Mouse (Mus musculus) kidney, adult 8-10 months (tissue): ENCODE data around the gene Rps26.

Experiments used
- DNase-seq, 2 experiments: peaks; one replicate each; pipeline ENCODE4 v3.0.0; 2022

Gene Rps26

GRCm38 (mm10) chr10:128626311-128627310 lies at the start of gene Rps26:
Gene Rps26 (minus strand): TSS chr10:128626747.
- peak; percentile 91 to 98 for DNase-seq

- peak in 1 of 2 experiments; percentile 43 for DNase-seq
Observed at GRCm38 (mm10) chr10:128674469-128675008, 48.0 kb upstream of the Rps26 start.

- peak; percentile 75 to 83 for DNase-seq
Observed at GRCm38 (mm10) chr10:128673763-128674468, 47.4 kb upstream of the Rps26 start, which contains the start of gene Suox. Gene Suox (minus strand): TSS chr10:128674073.

GRCm38 (mm10) chr10:128671148-128671547 lies 44.6 kb upstream of the Rps26 start:
- no peak for DNase-seq

- peak; percentile 79 to 84 for DNase-seq
Observed at GRCm38 (mm10) chr10:128668790-128669672, 42.5 kb upstream of the Rps26 start.

- DNase-seq, result no peak
Observed at GRCm38 (mm10) chr10:128665806-128666205, 39.3 kb upstream of the Rps26 start.

GRCm38 (mm10) chr10:128665307-128665706 lies 38.8 kb upstream of the Rps26 start:
- no peak for DNase-seq

GRCm38 (mm10) chr10:128664808-128665207 lies 38.3 kb upstream of the Rps26 start:
- DNase-seq, result no peak

GRCm38 (mm10) chr10:128663441-128664220 lies 37.1 kb upstream of the Rps26 start:
- no peak for DNase-seq

GRCm38 (mm10) chr10:128662465-128662864 lies 35.9 kb upstream of the Rps26 start:
- DNase-seq, result no peak

- DNase-seq, result no peak
Observed at GRCm38 (mm10) chr10:128659490-128659889, 32.9 kb upstream of the Rps26 start.

- DNase-seq, result peak; percentile 42 to 49
Observed at GRCm38 (mm10) chr10:128657844-128658243, 31.3 kb upstream of the Rps26 start.

- DNase-seq, result peak; percentile 47 to 49
Observed at GRCm38 (mm10) chr10:128656731-128657130, 30.2 kb upstream of the Rps26 start.

GRCm38 (mm10) chr10:128655254-128655653 lies 28.7 kb upstream of the Rps26 start:
- peak in 1 of 2 experiments; percentile 37 for DNase-seq

GRCm38 (mm10) chr10:128653866-128654265 lies 27.3 kb upstream of the Rps26 start:
- DNase-seq, result peak; percentile 64 to 83

- peak in 1 of 2 experiments; percentile 27 for DNase-seq
Observed at GRCm38 (mm10) chr10:128646139-128647089, 19.9 kb upstream of the Rps26 start.

GRCm38 (mm10) chr10:128645111-128646011 lies 18.8 kb upstream of the Rps26 start, which contains the start of gene Ikzf4:
Gene Ikzf4 (minus strand): TSS chr10:128645991.
- DNase-seq, result peak in 1 of 2 experiments; percentile 25

- DNase-seq, result no peak
Observed at GRCm38 (mm10) chr10:128642749-128643148, 16.2 kb upstream of the Rps26 start.

GRCm38 (mm10) chr10:128641871-128642270 lies 15.3 kb upstream of the Rps26 start:
- DNase-seq, result no peak
